Mouse (Mus musculus) midbrain, embryonic 13.5 days (tissue): ENCODE measurements around the gene Ttc16. TPM values are rescaled to one million over a fixed set of nuclear protein-coding genes. Genes with fewer than 3 reads are reported as not detected.
A peak's percentile ranks its signal among the peaks of the same experiment; 100 is the strongest.

Experiments used
- ATAC-seq: fragments of 200-750 bp; cut with Nextera tagmentation; 2 replicates; pipeline ENCODE4 v1.8.0; 2017; ENCODE audit warnings: mild to moderate bottlenecking, moderate TSS enrichment, moderate library complexity
- H3K27ac ChIP-seq: fragments of 300-500 bp; sonication (generic); 2 replicates; pipeline ENCODE4 v1.5.1; 2015; ENCODE audit warnings: inconsistent platforms, mild to moderate bottlenecking, moderate library complexity
- H3K27me3 ChIP-seq: fragments of 300-500 bp; sonication (generic); 2 replicates; pipeline ENCODE4 v1.6.1; 2015; ENCODE audit warnings: mild to moderate bottlenecking, inconsistent platforms
- H3K36me3 ChIP-seq: fragments of 300-500 bp; sonication (generic); 2 replicates; pipeline ENCODE4 v1.6.1; 2015; ENCODE audit warnings: mild to moderate bottlenecking, inconsistent platforms
- H3K4me1 ChIP-seq: fragments of 300-500 bp; sonication (generic); replicated peaks from 2 replicates; pipeline ENCODE4 v1.6.1; 2015; ENCODE audit warnings: inconsistent platforms
- H3K4me2 ChIP-seq: fragments of 300-500 bp; sonication (generic); replicated peaks from 2 replicates; pipeline ENCODE4 v1.6.1; 2015; ENCODE audit warnings: moderate library complexity, mild to moderate bottlenecking, inconsistent platforms
- H3K4me3 ChIP-seq: fragments of 300-500 bp; sonication (generic); replicated peaks from 2 replicates; pipeline ENCODE4 v1.5.1; 2015; ENCODE audit warnings: mild to moderate bottlenecking, inconsistent platforms
- H3K9ac ChIP-seq: fragments of 300-500 bp; sonication (generic); replicated peaks from 2 replicates; pipeline ENCODE4 v1.6.1; 2015; ENCODE audit warnings: mild to moderate bottlenecking, inconsistent platforms
- H3K9me3 ChIP-seq: fragments of 300-500 bp; sonication (generic); 2 replicates; pipeline ENCODE4 v1.6.1; 2016; ENCODE audit warnings: mild to moderate bottlenecking, inconsistent platforms
- whole genome bisulfite sequencing: fragments of 180-500 bp; shearing (Covaris S2); methylation state at CpG from one replicate; pipeline ENCODE4 v1.1.7; 2015; 5-methylcytosine and 5-hydroxymethylcytosine counted together
- polyA plus RNA-seq: library from polyadenylated mRNA; unstranded; fragments of >200 nt; fragmentation: Nextera tagmentation; extraction: Ambion mirVana; gene quantifications from 2 replicates; pipeline ENCODE4 v1.2.1, GENCODE M21; 2015

Gene Ttc16
- polyA plus RNA-seq, 1 experiment from 2014 or later, result 0.52 TPM

GRCm38 (mm10) chr2:32739311-32739710 is 36.1 kb downstream of the Ttc16 start:
- H3K27me3 ChIP-seq, result peaks cover 4% of the 10 kb centered on the region; the same call in 1 of the 2 replicates
- 0 out of 2 replicates have a peak overlapping the region, but pooled peaks have one; percentile 21 for H3K9ac ChIP-seq
- H3K4me1 ChIP-seq, result peaks cover 39% of the 10 kb centered on the region
- no peak overlapping the region for H3K4me3 ChIP-seq
- no peak overlapping the region for H3K4me2 ChIP-seq
- 71% methylated on average over 4 of the region's 4 CpGs for WGBS
- no peaks in the 10 kb centered on the region for H3K36me3 ChIP-seq
- H3K9me3 ChIP-seq, result no peaks in the 10 kb centered on the region
- H3K27ac ChIP-seq, result no peak overlapping the region
- no peak for ATAC-seq

- no peaks in the 10 kb centered on the region for H3K9me3 ChIP-seq
- H3K27ac ChIP-seq, result no peak overlapping the region
- ATAC-seq, result no peak
- WGBS, result 53% methylated on average over 6 of the region's 6 CpGs
- no peak overlapping the region for H3K9ac ChIP-seq
- H3K4me1 ChIP-seq, result peaks cover 18% of the 10 kb centered on the region
- H3K36me3 ChIP-seq, result no peaks in the 10 kb centered on the region
- H3K4me3 ChIP-seq, result no peak overlapping the region
- H3K4me2 ChIP-seq, result no peak overlapping the region
- H3K27me3 ChIP-seq, result peaks cover 4% of the 10 kb centered on the region; the same call in 1 of the 2 replicates
Observed at GRCm38 (mm10) chr2:32737008-32737407, 38.4 kb downstream of the Ttc16 start.

GRCm38 (mm10) chr2:32736306-32736829 is 39.1 kb downstream of the Ttc16 start:
- 22% methylated on average over 3 of the region's 3 CpGs for WGBS
- Histone ChIP-seq H3K4me2 (no peak overlapping the region), H3K4me1 (peaks cover 18% of the 10 kb centered on the region; the same call in 1 of the 2 replicates), H3K27ac (no peak overlapping the region), H3K9me3 (no peaks in the 10 kb centered on the region), H3K36me3 (no peaks in the 10 kb centered on the region), H3K27me3 (peaks cover 4% of the 10 kb centered on the region; the same call in 1 of the 2 replicates), H3K9ac (no peak overlapping the region), H3K4me3 (no peak overlapping the region)
- no peak for ATAC-seq

DNA sequence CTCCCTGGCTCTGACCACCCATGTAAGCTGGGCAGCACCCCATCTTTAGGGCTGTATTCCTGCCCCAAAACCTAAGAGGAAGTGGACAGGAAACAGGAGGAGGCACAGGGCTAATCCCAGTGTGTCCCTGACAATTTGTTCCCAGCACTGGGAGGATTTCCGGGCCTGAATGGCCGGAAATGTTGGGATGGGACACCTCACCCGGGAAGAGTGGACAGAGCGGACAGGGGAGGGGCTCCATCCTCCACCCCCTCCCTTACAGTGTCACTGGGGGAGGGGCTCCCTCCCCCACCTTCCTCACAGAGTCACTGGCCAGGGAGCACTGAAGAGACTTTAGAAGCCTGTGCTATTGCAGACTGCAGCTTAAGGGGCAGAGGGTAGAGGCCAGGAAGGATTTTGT is 40.5 kb downstream of the Ttc16 start:
- no peak for ATAC-seq
- H3K9me3 ChIP-seq, result no peaks in the 10 kb centered on the region
- no peak overlapping the region; the same call in 1 of the 2 replicates for H3K27ac ChIP-seq
- H3K9ac ChIP-seq, result no peak overlapping the region
- 51% methylated on average over 4 of the region's 4 CpGs for WGBS
- H3K4me1 ChIP-seq, result peaks cover 13% of the 10 kb centered on the region
- peaks cover 4% of the 10 kb centered on the region; the same call in 1 of the 2 replicates for H3K27me3 ChIP-seq
- no peak overlapping the region for H3K4me3 ChIP-seq
- no peak overlapping the region for H3K4me2 ChIP-seq
- H3K36me3 ChIP-seq, result no peaks in the 10 kb centered on the region

DNA sequence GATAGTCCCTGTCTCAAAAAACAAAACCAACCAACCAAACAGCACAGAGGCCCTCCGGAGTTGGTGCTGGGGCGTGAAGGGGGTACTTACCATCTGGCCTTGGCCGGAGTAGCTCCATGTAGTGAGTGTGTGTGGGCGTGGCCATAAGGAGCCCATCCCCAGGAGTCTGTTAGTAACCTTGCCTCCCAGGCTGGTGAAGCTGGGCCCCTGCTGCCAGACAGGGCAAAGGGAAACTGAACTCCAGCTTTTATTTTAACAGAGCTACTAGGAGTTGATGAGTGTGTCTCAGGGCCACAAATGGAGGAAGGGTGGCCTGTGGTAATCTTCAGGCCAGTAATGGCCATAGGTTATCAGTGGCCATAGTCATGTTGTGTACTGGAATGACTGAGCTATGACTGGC is 41.0 kb downstream of the Ttc16 start:
- peaks cover 9% of the 10 kb centered on the region; the same call in 1 of the 2 replicates for H3K4me1 ChIP-seq
- H3K27ac ChIP-seq, result no peak overlapping the region; the same call in 1 of the 2 replicates
- no peaks in the 10 kb centered on the region for H3K9me3 ChIP-seq
- no peaks in the 10 kb centered on the region for H3K27me3 ChIP-seq
- H3K9ac ChIP-seq, result no peak overlapping the region
- no peaks in the 10 kb centered on the region for H3K36me3 ChIP-seq
- no peak overlapping the region for H3K4me2 ChIP-seq
- ATAC-seq, result 0 out of 2 replicates have a peak, but pooled peaks have one; percentile 10
- WGBS, result 35% methylated on average over 4 of the region's 4 CpGs
- H3K4me3 ChIP-seq, result no peak overlapping the region

DNA sequence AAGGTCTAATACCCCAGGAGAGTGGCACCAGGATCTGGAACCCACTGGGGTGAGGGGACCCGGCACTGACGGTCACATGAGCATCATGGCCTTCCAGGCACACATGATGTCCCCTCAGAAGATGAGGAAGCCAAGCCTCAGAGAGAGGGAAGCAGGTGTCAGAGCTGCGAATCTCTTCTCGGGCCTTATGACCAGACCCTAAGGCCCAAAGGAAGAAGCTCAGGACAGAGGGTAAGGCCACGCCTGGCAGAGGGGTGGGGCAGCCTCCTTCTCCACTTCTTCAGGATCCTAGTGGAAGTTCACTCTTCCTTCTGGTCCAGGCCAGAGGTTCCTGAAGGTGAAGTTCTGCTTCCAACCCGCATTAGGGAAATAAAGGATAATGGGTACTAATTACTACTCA is 42.7 kb downstream of the Ttc16 start:
- Histone ChIP-seq H3K27me3 (no peaks in the 10 kb centered on the region), H3K9me3 (no peaks in the 10 kb centered on the region), H3K9ac (no peak overlapping the region), H3K4me3 (no peak overlapping the region), H3K36me3 (no peaks in the 10 kb centered on the region), H3K4me1 (peaks cover 8% of the 10 kb centered on the region), H3K27ac (no peak overlapping the region), H3K4me2 (no peak overlapping the region)
- ATAC-seq, result no peak
- 85% methylated on average over 6 of the region's 6 CpGs for WGBS

DNA sequence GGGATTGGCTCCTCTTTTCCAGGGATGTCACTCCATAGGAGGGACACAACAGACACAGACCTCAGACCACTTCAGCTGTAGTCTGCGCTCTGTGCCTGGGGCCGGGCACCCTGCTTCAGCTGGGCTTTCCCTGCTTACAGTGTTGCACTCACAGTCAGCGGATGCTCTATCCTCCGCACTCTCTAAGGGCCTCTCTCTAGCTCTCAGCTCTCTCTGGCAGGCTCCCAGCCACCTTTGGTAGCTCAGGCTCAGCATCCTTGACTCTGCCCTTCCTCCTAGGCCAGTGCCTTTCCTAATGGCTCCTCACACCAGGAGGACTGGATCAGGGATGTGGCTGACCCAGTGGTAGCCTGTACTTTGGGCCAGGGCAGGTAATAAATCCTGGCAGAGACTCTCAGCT is 43.5 kb downstream of the Ttc16 start:
- Histone ChIP-seq H3K9ac (no peak overlapping the region), H3K27me3 (no peaks in the 10 kb centered on the region), H3K4me1 (peaks cover 12% of the 10 kb centered on the region), H3K36me3 (no peaks in the 10 kb centered on the region), H3K4me2 (no peak overlapping the region), H3K9me3 (no peaks in the 10 kb centered on the region), H3K27ac (no peak overlapping the region), H3K4me3 (no peak overlapping the region)
- no peak for ATAC-seq
- 78% methylated on average over 4 of the region's 4 CpGs for WGBS

DNA sequence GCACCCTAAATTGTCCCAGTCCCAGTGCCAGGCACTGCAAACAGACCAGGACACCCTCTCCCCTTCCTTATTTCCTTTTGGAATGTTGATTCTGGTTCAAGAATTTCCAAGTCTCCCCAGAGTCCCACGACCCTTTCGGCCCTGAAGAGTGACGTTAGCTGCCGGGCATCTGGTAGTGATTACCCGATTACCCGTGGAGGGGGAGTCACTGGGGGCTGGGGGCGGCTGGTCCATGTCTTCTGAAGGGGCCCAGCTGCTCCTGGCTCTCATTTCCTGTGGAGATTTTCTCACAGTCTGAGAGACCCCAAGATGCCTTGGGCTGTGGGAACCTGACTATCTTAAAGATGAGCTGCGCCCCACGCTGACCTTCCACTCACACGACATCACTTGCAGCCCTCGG is 44.6 kb downstream of the Ttc16 start:
- Histone ChIP-seq H3K27ac (no peak overlapping the region), H3K4me1 (peaks cover 12% of the 10 kb centered on the region), H3K4me3 (no peak overlapping the region), H3K27me3 (no peaks in the 10 kb centered on the region), H3K4me2 (no peak overlapping the region), H3K36me3 (no peaks in the 10 kb centered on the region), H3K9me3 (no peaks in the 10 kb centered on the region), H3K9ac (0 out of 2 replicates have a peak overlapping the region, but pooled peaks have one; percentile 32)
- 62% methylated on average over 11 of the region's 11 CpGs for WGBS
- ATAC-seq, result no peak

- H3K4me1 ChIP-seq, result peaks cover 12% of the 10 kb centered on the region
- no peaks in the 10 kb centered on the region for H3K9me3 ChIP-seq
- H3K27ac ChIP-seq, result no peak overlapping the region
- no peak for ATAC-seq
- no peaks in the 10 kb centered on the region for H3K36me3 ChIP-seq
- H3K4me2 ChIP-seq, result no peak overlapping the region
- no peaks in the 10 kb centered on the region for H3K27me3 ChIP-seq
- whole genome bisulfite sequencing, result 80% methylated on average over 4 of the region's 4 CpGs
- H3K4me3 ChIP-seq, result no peak overlapping the region
- H3K9ac ChIP-seq, result 0 out of 2 replicates have a peak overlapping the region, but pooled peaks have one; percentile 32
Observed at GRCm38 (mm10) chr2:32729547-32729946, 45.9 kb downstream of the Ttc16 start.

DNA sequence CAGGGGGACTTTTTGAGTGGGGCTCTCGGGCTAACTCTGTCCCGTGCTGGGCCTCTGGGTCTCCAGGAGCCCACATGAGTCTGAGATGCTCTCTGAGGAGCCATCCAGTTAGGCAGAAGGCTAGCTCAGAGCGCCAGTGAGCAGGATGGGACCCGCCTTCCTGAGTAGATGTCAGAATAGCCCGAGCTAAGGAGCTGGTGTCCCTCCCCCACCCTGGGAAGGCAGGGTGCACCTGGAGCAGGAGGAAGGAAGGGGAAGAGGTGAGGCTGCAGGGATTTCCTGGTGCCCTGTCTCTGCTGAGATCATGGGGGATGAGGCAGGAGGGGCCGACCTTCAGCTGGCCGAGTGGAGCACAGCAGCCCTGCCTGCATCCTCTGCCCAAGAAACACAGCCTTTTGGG is 47.0 kb downstream of the Ttc16 start:
- WGBS, result 59% methylated on average over 7 of the region's 7 CpGs
- H3K27me3 ChIP-seq, result no peaks in the 10 kb centered on the region
- no peak overlapping the region for H3K27ac ChIP-seq
- ATAC-seq, result no peak
- H3K9me3 ChIP-seq, result no peaks in the 10 kb centered on the region
- no peak overlapping the region for H3K9ac ChIP-seq
- H3K36me3 ChIP-seq, result no peaks in the 10 kb centered on the region
- H3K4me1 ChIP-seq, result peaks cover 12% of the 10 kb centered on the region
- peak overlapping the region; percentile 13; the same call in 1 of the 2 replicates for H3K4me2 ChIP-seq
- no peak overlapping the region for H3K4me3 ChIP-seq

DNA sequence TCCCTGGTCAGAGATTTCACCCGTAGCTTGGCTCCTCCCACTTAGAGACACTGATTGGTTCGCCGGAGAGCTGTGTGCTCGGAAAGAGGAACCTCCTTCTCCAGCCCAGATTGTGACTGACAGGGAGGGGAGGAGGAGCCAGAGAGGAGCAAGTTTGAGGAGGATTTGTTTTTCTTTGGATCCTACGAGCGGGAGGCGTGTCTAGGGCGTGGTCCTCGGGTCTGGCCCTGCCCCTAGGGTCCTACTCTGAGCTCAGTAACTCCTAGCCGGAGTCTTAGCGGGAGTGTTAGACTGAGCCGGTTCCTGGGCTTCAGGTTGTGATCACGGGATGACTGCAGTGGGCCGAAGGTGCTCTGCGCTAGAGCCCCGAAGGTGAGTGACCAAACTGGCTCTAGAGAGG is 48.0 kb downstream of the Ttc16 start:
- Histone ChIP-seq H3K9ac (peak overlapping the region; percentile 32; the same call in 1 of the 2 replicates), H3K4me1 (peaks cover 12% of the 10 kb centered on the region), H3K4me2 (peak overlapping the region; percentile 56), H3K27ac (0 out of 2 replicates have a peak overlapping the region, but pooled peaks have one; percentile 32), H3K36me3 (no peaks in the 10 kb centered on the region), H3K9me3 (no peaks in the 10 kb centered on the region), H3K4me3 (peak overlapping the region; percentile 33), H3K27me3 (no peaks in the 10 kb centered on the region)
- peak; percentile 94 for ATAC-seq
- under 1% methylated on average over 16 of the region's 16 CpGs for WGBS

DNA sequence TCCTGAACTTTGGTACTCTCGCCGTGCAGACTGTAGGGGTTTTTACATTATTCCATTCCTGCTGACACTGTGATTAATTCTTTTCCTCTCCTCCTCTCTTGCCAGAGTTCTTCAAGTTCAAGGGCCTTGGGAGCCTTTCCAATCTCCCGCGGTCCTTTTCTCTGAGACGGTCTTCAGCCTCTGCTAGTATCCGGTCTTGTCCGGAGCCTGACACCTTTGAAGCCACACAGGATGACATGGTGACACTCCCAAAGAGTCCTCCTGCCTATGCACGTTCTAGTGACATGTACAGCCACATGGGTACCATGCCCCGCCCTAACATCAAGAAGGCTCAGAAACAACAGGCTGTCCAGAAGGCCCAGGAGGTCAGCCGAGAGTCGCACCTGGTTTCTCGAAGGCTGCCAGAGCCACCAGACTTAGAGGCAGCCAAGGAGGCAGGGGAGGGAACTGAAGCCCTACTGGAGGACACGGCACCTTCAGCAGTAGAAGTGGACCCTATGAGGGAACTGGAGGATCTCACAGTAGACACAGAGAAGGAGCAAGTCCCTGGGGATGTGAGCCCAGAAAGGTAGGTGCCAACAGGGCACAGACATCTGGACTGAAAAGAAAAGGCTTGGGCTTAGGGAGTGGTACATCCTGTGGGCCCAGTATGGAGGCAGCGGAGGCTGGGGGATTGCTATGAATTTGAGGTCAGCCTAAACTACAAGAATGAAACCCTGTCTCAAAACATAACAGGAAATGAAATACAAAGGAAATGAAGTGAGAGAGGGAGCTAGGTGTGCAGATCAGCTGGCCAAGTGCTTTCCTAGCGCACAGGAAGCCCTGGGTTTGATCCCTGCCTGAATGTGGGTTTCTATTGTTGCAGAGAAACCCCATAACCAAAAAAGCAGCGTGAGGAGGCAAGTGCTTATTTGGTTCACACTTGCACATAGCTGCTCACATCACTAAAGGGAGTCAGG is 50.3 kb downstream of the Ttc16 start:
- no peak overlapping the region for H3K9ac ChIP-seq
- whole genome bisulfite sequencing, result 84% methylated on average over 16 of the region's 16 CpGs
- H3K4me2 ChIP-seq, result no peak overlapping the region
- H3K27ac ChIP-seq, result no peak overlapping the region
- H3K36me3 ChIP-seq, result no peaks in the 10 kb centered on the region
- no peaks in the 10 kb centered on the region for H3K27me3 ChIP-seq
- peaks cover 12% of the 10 kb centered on the region for H3K4me1 ChIP-seq
- H3K9me3 ChIP-seq, result no peaks in the 10 kb centered on the region
- ATAC-seq, result no peak
- H3K4me3 ChIP-seq, result no peak overlapping the region
